Mouse (Mus musculus) liver, postnatal 0 days (tissue): ENCODE data around the gene Strn.

Experiments used
- CTCF ChIP-seq: sonication (generic); IDR thresholded peaks from 2 replicates; pipeline ENCODE4 v1.5.1; 2016; ENCODE audit warnings: antibody characterized with exemption, low read depth
- EP300 ChIP-seq: IDR thresholded peaks from 2 replicates; pipeline ENCODE4 v1.6.1; 2016; ENCODE audit warnings: antibody characterized with exemption, low read depth, mild to moderate bottlenecking

DNA sequence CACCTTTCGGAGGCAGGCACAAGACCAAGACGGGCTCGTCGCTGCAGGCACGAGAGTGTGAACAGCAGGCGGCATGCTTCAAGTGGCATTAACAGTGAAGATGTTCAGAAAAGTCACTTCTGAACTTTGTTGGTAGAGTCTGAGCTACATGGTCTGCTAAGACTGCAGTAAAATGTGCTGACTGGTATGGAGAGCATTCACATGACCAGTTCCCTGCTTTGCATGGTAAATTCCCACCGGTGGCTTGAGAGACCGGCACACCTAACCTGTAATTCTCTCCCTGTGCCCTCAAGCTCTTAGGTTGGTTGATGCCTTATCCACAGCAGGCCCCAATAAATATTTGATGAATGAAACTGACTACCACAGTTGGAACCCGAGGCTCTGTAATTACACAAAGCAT is 11.4 kb upstream of the Strn start:
- TF ChIP-seq EP300 (no peak), CTCF (no peak)
